8 mouse cellular contexts compared by ENCODE assay signal in genomic region chr6:65126074-65126726, GRCm38 (mm10). TPM values are rescaled to one million over a fixed set of nuclear protein-coding genes. Genes with fewer than 3 reads are reported as not detected.
DNase-seq lines count a peak whose midpoint lies in the region; ATAC-seq and TF ChIP-seq lines count a peak whose summit lies in the region.

No protein-coding gene starts in this region.

- no peaks in the 10 kb centered on the region for H3K27me3 ChIP-seq in C2C12 (ENCODE audit: control insufficient read depth, insufficient read depth, insufficient read length)

- 16% methylated on average over 2 of the region's 2 CpGs for WGBS in lung, adult 2 months

- no peaks in the 10 kb centered on the region for H3K4me1 ChIP-seq in lung, adult 2 months (ENCODE audit: control insufficient read depth, insufficient read depth, low read length)

- no peak overlapping the region for H3K4me3 ChIP-seq in C2C12 (ENCODE audit: insufficient read depth, poor library complexity, severe bottlenecking)
- H3K4me3 ChIP-seq in lung, adult 2 months (replicated peaks; ENCODE audit: extremely low read depth, low read depth, low read length), result no peak overlapping the region

- peak; percentile 17 to 73 for DNase-seq in adrenal gland, adult (ENCODE audit: inconsistent age in 2 of 2, low spot score in 1 of 2)
- no peak for DNase-seq in adrenal gland, postnatal 4 days (ENCODE audit: low spot score in 2 of 2)
- DNase-seq in brain, adult 2 months (ENCODE audit: low read depth, low spot score), result peak; percentile 67
- DNase-seq in fibroblast of lung, adult 2 months (ENCODE audit: low read depth), result peak; percentile 26
- DNase-seq in kidney, adult 9 months, result peak; percentile 41
- DNase-seq in lung, adult 2 months, result peak; percentile 33

- no peaks in the 10 kb centered on the region for H3K79me2 ChIP-seq in C2C12 (ENCODE audit: control insufficient read depth, insufficient read depth)

- H3K36me3 ChIP-seq in C2C12 (ENCODE audit: control insufficient read depth, insufficient read depth), result no peaks in the 10 kb centered on the region

- peak; percentile 53; the same call in 1 of the 2 replicates for ATAC-seq in neutrophil, adult 5-6 weeks (ENCODE audit: extremely low read depth, insufficient number of reproducible peaks, low FRiP score, poor library complexity, severe bottlenecking)

- no peaks in the 10 kb centered on the region for H3K79me3 ChIP-seq in C2C12 (ENCODE audit: low read depth)

- TF ChIP-seq POLR2A in lung, adult 2 months (IDR thresholded peaks at IDR 0.05; ENCODE audit: borderline replicate concordance, extremely low read depth, low read depth, low read length), result no peak

- no peak overlapping the region for H3ac ChIP-seq in C2C12 (ENCODE audit: control insufficient read depth, insufficient read length, low read depth)

- TF ChIP-seq CTCF in C2C12 (IDR thresholded peaks at IDR 0.05; ENCODE audit: control insufficient read depth, insufficient read depth, insufficient read length), result peak; percentile 23
- peak; percentile 79 for TF ChIP-seq CTCF in lung, adult 2 months (IDR thresholded peaks at IDR 0.05; ENCODE audit: insufficient read depth, low read length)

TF ChIP-seq in C2C12, 6 proteins besides CTCF, POLR2A, EP300 and RAD21:
- TF ChIP-seq MYOD1 (IDR thresholded peaks at IDR 0.05; ENCODE audit: control insufficient read depth, insufficient read length, low read depth), result no peak
- no peak for TF ChIP-seq MYOG (IDR thresholded peaks at IDR 0.05; ENCODE audit: control insufficient read depth, extremely low read depth, insufficient read length)
- no peak for TF ChIP-seq CEBPB (IDR thresholded peaks at IDR 0.05; ENCODE audit: low read depth)
- TF ChIP-seq FOSL1 (IDR thresholded peaks at IDR 0.05; ENCODE audit: insufficient read depth, low read length, poor library complexity, severe bottlenecking), result no peak
- no peak for TF ChIP-seq USF1 (IDR thresholded peaks at IDR 0.05; ENCODE audit: low read depth)
- no peak for TF ChIP-seq MAX (IDR thresholded peaks at IDR 0.05)

RNA-seq across cellular contexts. Expression of gene Hpgds, which starts 18.5 kb away (rescaled TPM):
- 1 to 10 TPM; 2.0 to 3.7 TPM for total RNA-seq in adrenal gland, postnatal 4 days (2021)
- 0.07 TPM for polyA plus RNA-seq in C2C12 (2012; fragmentation: generic; extraction: Trizol)
- 0.17 and 0.57 TPM in 2 replicates for polyA plus RNA-seq in lung, adult 2 months (2012; rRNA removed)
- 2.3 and 2.6 TPM in 2 replicates for total RNA-seq in neutrophil, adult 5-6 weeks (2017)

Comparison
In these comparisons a context has a peak if more than half of its experiments do, and no peak if none do; other contexts are left out.
1. DNase-seq: peak in adrenal gland, adult (2 of 2), brain, adult 2 months (single experiment), fibroblast of lung, adult 2 months (single experiment), kidney, adult 9 months (single experiment) and lung, adult 2 months (single experiment); none in adrenal gland, postnatal 4 days (0 of 2).